Mouse (Mus musculus): ENCODE measurements at regions not wholly inside any gene's neighbourhood (a gene's known extent, or its start where the extent isn't known, plus 50 kb on each side); places are given as distances from the start of the nearest gene placed in this dataset.

GRCm38 (mm10) chr8:102845362-102845761, 59.9 kb upstream of the Cdh11 start:
- no peak for DNase-seq (ENCODE audit: low spot score)

- DNase-seq (ENCODE audit: low spot score), result no peak
Observed at GRCm38 (mm10) chr8:102860021-102860420, 74.6 kb upstream of the Cdh11 start.

GRCm38 (mm10) chr8:102899525-102899924, 114.1 kb upstream of the Cdh11 start:
- DNase-seq (ENCODE audit: low spot score), result no peak

GRCm38 (mm10) chr8:102900662-102901061, 115.2 kb upstream of the Cdh11 start:
- no peak for DNase-seq (ENCODE audit: low spot score)

- DNase-seq (ENCODE audit: low spot score), result no peak
Observed at GRCm38 (mm10) chr8:102907444-102907843, 122.0 kb upstream of the Cdh11 start.

- DNase-seq (ENCODE audit: low spot score), result no peak
Observed at GRCm38 (mm10) chr8:102931342-102931835, 145.9 kb upstream of the Cdh11 start.

GRCm38 (mm10) chr8:102938771-102939170, 153.3 kb upstream of the Cdh11 start:
- no peak for DNase-seq (ENCODE audit: low spot score)

GRCm38 (mm10) chr8:102945546-102945945, 160.1 kb upstream of the Cdh11 start:
- no peak for DNase-seq (ENCODE audit: low spot score)

- no peak for DNase-seq (ENCODE audit: low spot score)
Observed at GRCm38 (mm10) chr8:102978161-102978581, 192.7 kb upstream of the Cdh11 start.

- no peak for DNase-seq (ENCODE audit: low spot score)
Observed at GRCm38 (mm10) chr8:102983220-102983909, 197.9 kb upstream of the Cdh11 start.

GRCm38 (mm10) chr8:102983910-102984225, 198.4 kb upstream of the Cdh11 start:
- DNase-seq (ENCODE audit: low spot score), result no peak

- DNase-seq (ENCODE audit: low spot score), result no peak
Observed at GRCm38 (mm10) chr8:103007284-103007984, 222.0 kb upstream of the Cdh11 start.

GRCm38 (mm10) chr8:103019121-103019520, 233.7 kb upstream of the Cdh11 start:
- DNase-seq (ENCODE audit: low spot score), result peak; percentile 9

GRCm38 (mm10) chr8:103023237-103023636, 237.8 kb upstream of the Cdh11 start:
- no peak for DNase-seq (ENCODE audit: low spot score)

- DNase-seq (ENCODE audit: low spot score), result no peak
Observed at GRCm38 (mm10) chr8:103031708-103032107, 246.3 kb upstream of the Cdh11 start.

GRCm38 (mm10) chr8:103033956-103034355, 248.5 kb upstream of the Cdh11 start:
- no peak for DNase-seq (ENCODE audit: low spot score)

- no peak for DNase-seq (ENCODE audit: low spot score)
Observed at GRCm38 (mm10) chr8:103072079-103072635, 286.7 kb upstream of the Cdh11 start.

- DNase-seq (ENCODE audit: low spot score), result no peak
Observed at GRCm38 (mm10) chr8:103072646-103073045, 287.2 kb upstream of the Cdh11 start.

- DNase-seq (ENCODE audit: low spot score), result no peak
Observed at GRCm38 (mm10) chr8:103078559-103078958, 293.1 kb upstream of the Cdh11 start.

GRCm38 (mm10) chr8:103086956-103087482, 301.6 kb upstream of the Cdh11 start:
- DNase-seq (ENCODE audit: low spot score), result no peak

- no peak for DNase-seq (ENCODE audit: low spot score)
Observed at GRCm38 (mm10) chr8:103096496-103097092, 311.2 kb upstream of the Cdh11 start.

GRCm38 (mm10) chr8:103125581-103125980, 340.1 kb upstream of the Cdh11 start:
- DNase-seq (ENCODE audit: low spot score), result no peak

- DNase-seq (ENCODE audit: low spot score), result no peak
Observed at GRCm38 (mm10) chr8:103138136-103138535, 352.7 kb upstream of the Cdh11 start.
